Mouse (Mus musculus): ENCODE data around the gene Akap8.

Akap8 gene

GRCm38 (mm10) chr17:32349037-32349732 lies 28.1 kb upstream of the Akap8 start:
- peak; percentile 35 for DNase-seq (ENCODE audit: low read depth, low spot score)

- no peak for DNase-seq (ENCODE audit: low read depth, low spot score)
Measured at GRCm38 (mm10) chr17:32348406-32348805, 27.4 kb upstream of the Akap8 start.

- no peak for DNase-seq (ENCODE audit: low read depth, low spot score)
Measured at GRCm38 (mm10) chr17:32341102-32341501, 20.1 kb upstream of the Akap8 start.

- no peak for DNase-seq (ENCODE audit: low read depth, low spot score)
Measured at GRCm38 (mm10) chr17:32340110-32340509, 19.1 kb upstream of the Akap8 start.

- no peak for DNase-seq (ENCODE audit: low read depth, low spot score)
Measured at GRCm38 (mm10) chr17:32335869-32336268, 14.8 kb upstream of the Akap8 start.

GRCm38 (mm10) chr17:32334921-32335320 lies 13.9 kb upstream of the Akap8 start:
- no peak for DNase-seq (ENCODE audit: low read depth, low spot score)

- DNase-seq (ENCODE audit: low read depth, low spot score), result no peak
Measured at GRCm38 (mm10) chr17:32333675-32334303, 12.8 kb upstream of the Akap8 start.

GRCm38 (mm10) chr17:32327501-32327900 lies 6.5 kb upstream of the Akap8 start:
- DNase-seq (ENCODE audit: low read depth, low spot score), result no peak

- DNase-seq (ENCODE audit: low read depth, low spot score), result no peak
Measured at GRCm38 (mm10) chr17:32322809-32323208, 1.8 kb upstream of the Akap8 start.

- DNase-seq (ENCODE audit: low read depth, low spot score), result no peak
Measured at GRCm38 (mm10) chr17:32321836-32322235, 798 bp upstream of the Akap8 start.

- DNase-seq (ENCODE audit: low read depth, low spot score), result no peak
Measured at GRCm38 (mm10) chr17:32321390-32321734, 324 bp upstream of the Akap8 start.

GRCm38 (mm10) chr17:32319950-32320349 lies 1.1 kb downstream of the Akap8 start:
- no peak for DNase-seq (ENCODE audit: low read depth, low spot score)

GRCm38 (mm10) chr17:32317708-32318107 lies 3.3 kb downstream of the Akap8 start:
- no peak for DNase-seq (ENCODE audit: low read depth, low spot score)

- DNase-seq (ENCODE audit: low read depth, low spot score), result no peak
Measured at GRCm38 (mm10) chr17:32317032-32317431, 4.0 kb downstream of the Akap8 start.

GRCm38 (mm10) chr17:32315560-32315959 lies 5.5 kb downstream of the Akap8 start:
- no peak for DNase-seq (ENCODE audit: low read depth, low spot score)

GRCm38 (mm10) chr17:32313892-32314291 lies 7.1 kb downstream of the Akap8 start:
- DNase-seq (ENCODE audit: low read depth, low spot score), result no peak

GRCm38 (mm10) chr17:32312801-32313200 lies 8.2 kb downstream of the Akap8 start:
- no peak for DNase-seq (ENCODE audit: low read depth, low spot score)

- no peak for DNase-seq (ENCODE audit: low read depth, low spot score)
Measured at GRCm38 (mm10) chr17:32307963-32308362, 13.1 kb downstream of the Akap8 start.

- no peak for DNase-seq (ENCODE audit: low read depth, low spot score)
Measured at GRCm38 (mm10) chr17:32298125-32298524, 22.9 kb downstream of the Akap8 start.

- no peak for DNase-seq (ENCODE audit: low read depth, low spot score)
Measured at GRCm38 (mm10) chr17:32295901-32296300, 25.1 kb downstream of the Akap8 start.

GRCm38 (mm10) chr17:32295160-32295559 lies 25.9 kb downstream of the Akap8 start:
- no peak for DNase-seq (ENCODE audit: low read depth, low spot score)

GRCm38 (mm10) chr17:32285138-32285670 lies 35.8 kb downstream of the Akap8 start:
- DNase-seq (ENCODE audit: low read depth, low spot score), result no peak
